Mouse (Mus musculus) heart, adult 2 months (tissue): ENCODE data around the gene Ptger1. TPM values are rescaled to one million over a fixed set of nuclear protein-coding genes. Genes with fewer than 3 reads are reported as not detected.

Source experiments
- DNase-seq, 2 experiments: peaks; one replicate each; pipeline ENCODE4 v3.0.0; 2021
- H3K27ac ChIP-seq: fragments of 200-600 bp; 2 replicates; pipeline ENCODE4 v1.8.1; 2022
- H3K27me3 ChIP-seq: fragments of 200-500 bp; 2 replicates; pipeline ENCODE4 v1.6.1; 2012; ENCODE audit warnings: mild to moderate bottlenecking, low read length, inconsistent platforms, mixed read lengths; ENCODE audit not compliant: control insufficient read depth, insufficient read depth
- H3K36me3 ChIP-seq: fragments of 200-500 bp; 2 replicates; pipeline ENCODE4 v1.6.1; 2012; ENCODE audit warnings: low read length, inconsistent platforms; ENCODE audit not compliant: control insufficient read depth, insufficient read depth
- H3K4me1 ChIP-seq: fragments of 200-500 bp; 2 replicates; pipeline ENCODE4 v1.6.1; 2011; ENCODE audit warnings: low read length; ENCODE audit not compliant: control insufficient read depth, insufficient read depth
- H3K4me3 ChIP-seq: fragments of 200-600 bp; 2 replicates; pipeline ENCODE4 v1.8.1; 2022
- H3K79me2 ChIP-seq: fragments of 200-500 bp; replicated peaks from 2 replicates; pipeline ENCODE4 v1.6.1; 2012; ENCODE audit warnings: mild to moderate bottlenecking, inconsistent platforms, low read length, moderate library complexity, mixed read lengths; ENCODE audit not compliant: control insufficient read depth, insufficient read depth
- H3K9ac ChIP-seq: fragments of 200-500 bp; 2 replicates; pipeline ENCODE4 v1.6.1; 2012; ENCODE audit warnings: low read depth, mild to moderate bottlenecking, control low read depth, inconsistent platforms, low read length, mixed read lengths
- CTCF ChIP-seq: fragments of 200-600 bp; IDR thresholded peaks from 2 replicates; pipeline ENCODE4 v1.8.1; 2022; ENCODE audit warnings: antibody characterized with exemption, mild to moderate bottlenecking, moderate library complexity
- EP300 ChIP-seq: fragments of 200-500 bp; IDR thresholded peaks from 2 replicates; pipeline ENCODE4 v1.6.1; 2011; ENCODE audit warnings: low read depth, low read length, control low read depth; ENCODE audit not compliant: insufficient read depth
- POLR2A ChIP-seq: fragments of 200-500 bp; IDR thresholded peaks from 2 replicates; pipeline ENCODE4 v1.6.1; 2011; ENCODE audit warnings: mild to moderate bottlenecking, low read depth, low read length, control low read depth; ENCODE audit not compliant: insufficient read depth
- WGBS: fragments of 180-500 bp; shearing (Covaris S2); methylation state at CpG from one replicate; pipeline ENCODE4 v1.1.7; 2018; 5-methylcytosine and 5-hydroxymethylcytosine counted together
- intact Hi-C: fragments of 180-260 bp; cut with DNase I; formaldehyde crosslinking; loops from one replicate; pipeline ENCODE4 v1.15.1; 2025
- polyA plus RNA-seq: library from polyadenylated mRNA; depleted of rRNA; stranded (reverse); fragments of >200 nt; gene quantifications from 2 replicates; pipeline ENCODE4 v1.2.3, GENCODE M21; 2012
- total RNA-seq, 2 experiments: library from RNA; stranded (reverse); gene quantifications; 2 replicates each; pipeline ENCODE4 v1.2.3; 2021

Ptger1 gene
- total and polyA plus RNA-seq, 3 experiments: 0.37 to 0.41 (median 0.39) TPM

DNA sequence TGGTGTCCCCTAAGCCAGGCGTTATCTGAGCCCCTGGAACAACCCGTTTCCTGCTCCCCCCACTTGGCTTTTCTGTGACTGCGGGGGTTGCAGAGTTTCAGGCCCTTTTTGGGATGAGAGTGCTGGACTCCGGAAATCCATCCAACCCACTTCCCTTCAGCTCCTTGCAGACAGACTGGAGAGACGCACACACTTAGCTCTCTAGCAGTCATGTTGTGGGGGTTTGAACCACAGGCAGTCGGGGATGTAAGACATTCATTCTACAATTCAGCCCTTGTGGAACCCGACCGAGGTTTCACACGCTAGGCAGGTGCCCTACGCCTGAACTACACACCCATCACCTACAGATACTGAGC, 12.8 kb upstream of the Ptger1 start:
- WGBS: 25% methylated on average over 10 of the region's 10 CpGs
- TF ChIP-seq EP300 (no peak), POLR2A (no peak), CTCF (no peak)
- DNase-seq: peak in 1 of 2 experiments; percentile 36

DNA sequence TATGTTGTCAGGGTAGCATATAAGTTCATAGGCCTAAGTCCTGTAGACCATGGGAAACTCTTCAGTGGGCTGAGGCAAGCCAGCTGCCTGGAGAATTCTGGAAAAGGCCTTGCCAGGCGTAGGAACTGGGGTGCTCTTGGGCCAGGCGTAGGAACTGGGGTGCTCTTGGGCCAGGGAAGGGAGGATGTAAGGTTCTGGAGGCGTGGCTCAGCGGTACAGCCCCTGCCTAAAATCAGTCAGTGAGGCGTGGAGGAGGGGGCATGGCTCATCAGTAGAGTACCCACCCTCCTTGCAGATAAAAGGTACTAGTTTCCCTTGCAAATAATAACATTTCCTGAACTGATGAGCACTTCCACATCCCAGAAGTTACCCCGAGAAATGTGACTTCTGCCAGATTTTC, 11.8 kb upstream of the Ptger1 start:
- intact Hi-C loops: no loop called here
- Histone ChIP-seq H3K36me3 (no peaks in the 10 kb centered on the region), H3K27ac (no peak overlapping the region), H3K79me2 (no peaks in the 10 kb centered on the region), H3K4me1 (peaks cover 9% of the 10 kb centered on the region), H3K4me3 (no peak overlapping the region), H3K27me3 (no peaks in the 10 kb centered on the region), H3K9ac (no peak overlapping the region)
- WGBS: 88% methylated on average over 6 of the region's 6 CpGs
- TF ChIP-seq POLR2A (no peak), EP300 (no peak), CTCF (no peak)
- no peak for DNase-seq

More for the DNA sequence above, 12.8 kb upstream of the Ptger1 start:
- Histone ChIP-seq H3K79me2 (no peaks in the 10 kb centered on the region), H3K27me3 (no peaks in the 10 kb centered on the region), H3K27ac (peak overlapping the region; percentile 89), H3K9ac (no peak overlapping the region), H3K4me3 (peak overlapping the region; percentile 93; the same call in 1 of the 2 replicates), H3K36me3 (no peaks in the 10 kb centered on the region), H3K4me1 (peaks cover 9% of the 10 kb centered on the region)
- intact Hi-C loops: no loop called here

DNA sequence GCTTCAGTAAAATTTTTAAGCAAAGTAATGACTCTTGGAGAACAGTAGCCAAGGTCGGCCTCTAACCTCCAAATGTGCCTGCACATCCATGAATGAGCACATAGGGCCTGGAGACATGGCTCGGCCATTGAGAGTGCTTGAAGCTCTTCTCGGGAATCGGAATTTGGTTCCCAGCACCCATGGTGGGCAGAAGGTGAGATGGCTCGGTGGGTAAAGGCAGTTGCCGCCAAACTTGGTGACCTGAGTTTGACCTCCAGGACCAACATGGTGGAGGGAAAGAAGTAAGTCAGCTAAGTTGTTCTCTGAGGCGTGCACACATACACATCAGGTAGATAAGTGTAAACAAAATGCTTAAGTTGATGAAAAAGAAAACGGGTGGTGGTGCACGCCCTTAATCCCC, 10.4 kb upstream of the Ptger1 start:
- TF ChIP-seq POLR2A: no peak
- TF ChIP-seq CTCF: no peak
- TF ChIP-seq EP300: no peak
- intact Hi-C loops: no loop called here
- DNase-seq: no peak
- Histone ChIP-seq H3K4me1 (peaks cover 9% of the 10 kb centered on the region), H3K4me3 (no peak overlapping the region), H3K36me3 (no peaks in the 10 kb centered on the region), H3K9ac (no peak overlapping the region), H3K27ac (no peak overlapping the region), H3K79me2 (no peaks in the 10 kb centered on the region), H3K27me3 (no peaks in the 10 kb centered on the region)
- 92% methylated on average over 9 of the region's 9 CpGs for WGBS

DNA sequence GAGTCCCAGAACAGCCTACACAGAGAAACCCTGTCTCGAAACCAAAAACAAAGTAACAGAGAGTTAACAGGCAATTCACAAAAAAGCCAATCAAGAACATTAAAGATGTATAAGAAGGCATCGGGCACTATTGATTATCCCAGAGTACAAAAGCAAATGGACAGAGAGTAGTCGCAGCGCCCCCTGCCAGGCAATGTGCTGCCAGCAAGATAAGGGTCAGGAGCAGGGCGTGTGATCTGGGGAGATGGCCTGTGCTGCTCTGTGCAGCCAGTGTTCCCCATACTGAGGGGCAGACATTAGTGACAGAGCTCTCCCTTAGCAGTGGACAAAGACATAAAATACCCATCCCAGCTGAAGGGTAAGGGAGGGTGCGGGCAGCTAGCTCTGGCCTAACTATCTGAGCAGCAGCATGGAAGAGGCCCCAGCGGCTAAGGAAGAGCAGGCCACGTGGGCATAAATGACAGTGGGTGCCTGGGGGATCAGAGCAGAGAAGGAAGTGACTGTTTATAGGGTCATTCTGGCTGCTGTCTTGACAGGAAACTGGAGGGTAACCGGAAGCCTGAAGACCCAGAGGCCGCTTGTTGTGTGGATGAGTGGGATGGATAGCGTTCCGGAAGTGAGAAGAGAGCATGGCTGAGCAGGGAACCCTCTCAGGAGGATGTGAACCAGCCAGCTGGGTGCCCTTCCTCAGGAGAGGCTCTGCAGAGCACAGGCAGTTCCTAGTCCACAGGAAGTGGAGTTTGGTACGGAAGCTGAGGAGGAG, 9.8 kb upstream of the Ptger1 start:
- Histone ChIP-seq H3K27me3 (no peaks in the 10 kb centered on the region), H3K36me3 (no peaks in the 10 kb centered on the region), H3K4me1 (peaks cover 9% of the 10 kb centered on the region), H3K4me3 (no peak overlapping the region), H3K9ac (no peak overlapping the region), H3K27ac (no peak overlapping the region), H3K79me2 (no peaks in the 10 kb centered on the region)
- intact Hi-C loops: no loop called here
- WGBS: 54% methylated on average over 13 of the region's 13 CpGs
- TF ChIP-seq EP300: no peak
- no peak for TF ChIP-seq POLR2A
- TF ChIP-seq CTCF: peak; percentile 55
- no peak for DNase-seq

DNA sequence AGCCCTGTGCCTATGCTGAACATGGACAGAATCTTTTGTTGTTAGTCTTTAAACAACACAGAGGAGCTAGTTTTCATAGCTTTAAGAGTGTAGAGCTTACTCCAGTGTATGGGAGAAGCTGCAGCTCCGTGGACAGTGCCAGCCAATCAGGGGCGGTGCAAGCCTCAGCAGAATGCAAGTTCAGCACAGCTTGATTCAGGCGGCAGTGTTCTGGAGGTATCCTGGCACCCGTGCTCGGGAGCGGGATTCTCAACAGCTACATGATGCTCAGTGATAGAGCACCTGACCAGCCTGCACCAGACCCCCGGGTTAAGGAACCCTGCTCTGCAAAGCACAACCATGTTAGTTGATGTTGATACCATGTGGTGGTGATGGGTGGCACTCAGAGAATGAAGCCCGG, 5.9 kb upstream of the Ptger1 start:
- Histone ChIP-seq H3K36me3 (no peaks in the 10 kb centered on the region), H3K9ac (no peak overlapping the region), H3K27ac (no peak overlapping the region), H3K79me2 (no peaks in the 10 kb centered on the region), H3K27me3 (no peaks in the 10 kb centered on the region), H3K4me1 (peaks cover 8% of the 10 kb centered on the region), H3K4me3 (no peak overlapping the region)
- intact Hi-C loops: loop anchor here (5.0 kb wide), 1 partner anchor 37 kb away; the partner anchor contains the start of gene Pkn1
- WGBS: 39% methylated on average over 8 of the region's 8 CpGs
- TF ChIP-seq CTCF (no peak), POLR2A (no peak), EP300 (no peak)
- no peak for DNase-seq

DNA sequence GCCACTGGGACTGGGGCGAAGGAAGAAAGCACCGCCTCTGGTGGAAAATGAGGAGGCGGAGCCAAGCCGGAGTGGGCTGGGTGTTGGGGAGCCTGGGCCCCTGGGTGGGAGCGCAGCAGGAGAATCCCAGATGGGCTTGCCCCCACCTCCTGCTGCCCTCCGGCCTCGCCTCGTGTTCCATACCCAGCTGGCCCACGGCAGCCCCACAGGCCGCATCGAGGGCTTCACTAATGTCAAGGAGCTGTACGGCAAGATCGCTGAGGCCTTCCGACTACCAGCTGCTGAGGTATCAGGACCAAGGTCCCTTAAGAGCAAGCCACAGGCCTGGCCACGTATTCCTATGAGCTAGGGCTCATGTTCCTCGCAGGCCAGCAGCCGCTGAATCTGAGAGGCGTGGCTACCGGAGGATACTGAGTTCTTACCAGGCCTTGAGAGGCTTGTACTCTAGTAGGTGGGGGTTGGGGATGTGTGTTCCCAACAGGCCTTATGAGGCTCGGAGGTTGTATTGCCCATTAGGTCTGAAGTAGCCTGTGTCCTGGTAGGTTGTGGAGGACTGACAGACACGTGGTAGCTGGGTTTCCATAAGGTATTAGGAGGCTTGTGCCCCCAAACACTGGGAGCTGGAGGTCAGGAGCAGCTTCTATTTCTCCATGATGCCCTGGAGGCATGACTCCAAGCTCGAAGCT, 5.3 kb upstream of the Ptger1 start:
- Histone ChIP-seq H3K27me3 (no peaks in the 10 kb centered on the region), H3K4me3 (no peak overlapping the region), H3K79me2 (no peaks in the 10 kb centered on the region), H3K4me1 (peaks cover 11% of the 10 kb centered on the region), H3K27ac (no peak overlapping the region; the same call in 1 of the 2 replicates), H3K9ac (peak overlapping the region; percentile 46), H3K36me3 (no peaks in the 10 kb centered on the region)
- TF ChIP-seq POLR2A: no peak
- TF ChIP-seq CTCF: no peak
- no peak for TF ChIP-seq EP300
- 48% methylated on average over 22 of the region's 22 CpGs for WGBS
- DNase-seq: peak in 1 of 2 experiments; percentile 46
- intact Hi-C loops: loop anchor here (5.0 kb wide), 1 partner anchor 36 kb away; the partner anchor contains the start of gene Pkn1
